Mouse (Mus musculus) neural tube, embryonic 14.5 days (tissue): ENCODE results near the gene Mterf1b. TPM values are rescaled to one million over a fixed set of nuclear protein-coding genes. Genes with fewer than 3 reads are reported as not detected.
"Not testable (repeated sequence)": the region's sequence is repeated elsewhere in the genome, so short reads cannot be mapped to it uniquely, and the experiment has no call there.

Source experiments
- ATAC-seq: fragments of 200-750 bp; cut with Nextera tagmentation; 2 replicates; pipeline ENCODE4 v1.8.0; 2017; ENCODE audit warnings: low read depth, mild to moderate bottlenecking, moderate TSS enrichment, moderate library complexity
- H3K27ac ChIP-seq: fragments of 300-500 bp; sonication (generic); 2 replicates; pipeline ENCODE4 v1.5.1; 2014; ENCODE audit warnings: low read depth, mild to moderate bottlenecking, control low read depth, low read length, moderate library complexity, mixed read lengths
- H3K27me3 ChIP-seq: fragments of 300-500 bp; sonication (generic); 2 replicates; pipeline ENCODE4 v1.6.1; 2014; ENCODE audit warnings: low read length; ENCODE audit not compliant: control insufficient read depth, insufficient read depth
- H3K36me3 ChIP-seq: fragments of 300-500 bp; sonication (generic); 2 replicates; pipeline ENCODE4 v1.6.1; 2014; ENCODE audit warnings: low read length, mixed read lengths; ENCODE audit not compliant: control insufficient read depth, insufficient read depth
- H3K4me1 ChIP-seq: fragments of 300-500 bp; sonication (generic); 2 replicates; pipeline ENCODE4 v1.6.1; 2014; ENCODE audit warnings: low read length; ENCODE audit not compliant: control insufficient read depth, insufficient read depth
- H3K4me2 ChIP-seq: fragments of 300-500 bp; sonication (generic); 2 replicates; pipeline ENCODE4 v1.6.1; 2014; ENCODE audit warnings: mild to moderate bottlenecking, low read depth, low read length, control low read depth
- H3K4me3 ChIP-seq: fragments of 300-500 bp; sonication (generic); 2 replicates; pipeline ENCODE4 v1.5.1; 2014; ENCODE audit warnings: low read depth, low read length, control low read depth, mixed read lengths
- H3K9ac ChIP-seq: fragments of 300-500 bp; sonication (generic); replicated peaks from 2 replicates; pipeline ENCODE4 v1.6.1; 2014; ENCODE audit warnings: low read depth, mild to moderate bottlenecking, control low read depth, low read length, mixed read lengths
- H3K9me3 ChIP-seq: fragments of 300-500 bp; sonication (generic); 2 replicates; pipeline ENCODE4 v1.6.1; 2016; ENCODE audit warnings: low read length; ENCODE audit not compliant: control insufficient read depth
- WGBS: fragments of 180-500 bp; shearing (Covaris S2); extraction: QIAGEN DNeasy Blood & Tissue Kit; methylation state at CpG from one replicate; pipeline ENCODE4 v1.1.7; 2014; 5-methylcytosine and 5-hydroxymethylcytosine counted together
- polyA plus RNA-seq: library from polyadenylated mRNA; unstranded; fragments of >200 nt; fragmentation: Nextera tagmentation; extraction: Ambion mirVana; gene quantifications from 2 replicates; pipeline ENCODE4 v1.2.1, GENCODE M21; 2014

The Mterf1b gene
- polyA plus RNA-seq, 1 experiment from 2014 or later: 2.6 TPM

DNA sequence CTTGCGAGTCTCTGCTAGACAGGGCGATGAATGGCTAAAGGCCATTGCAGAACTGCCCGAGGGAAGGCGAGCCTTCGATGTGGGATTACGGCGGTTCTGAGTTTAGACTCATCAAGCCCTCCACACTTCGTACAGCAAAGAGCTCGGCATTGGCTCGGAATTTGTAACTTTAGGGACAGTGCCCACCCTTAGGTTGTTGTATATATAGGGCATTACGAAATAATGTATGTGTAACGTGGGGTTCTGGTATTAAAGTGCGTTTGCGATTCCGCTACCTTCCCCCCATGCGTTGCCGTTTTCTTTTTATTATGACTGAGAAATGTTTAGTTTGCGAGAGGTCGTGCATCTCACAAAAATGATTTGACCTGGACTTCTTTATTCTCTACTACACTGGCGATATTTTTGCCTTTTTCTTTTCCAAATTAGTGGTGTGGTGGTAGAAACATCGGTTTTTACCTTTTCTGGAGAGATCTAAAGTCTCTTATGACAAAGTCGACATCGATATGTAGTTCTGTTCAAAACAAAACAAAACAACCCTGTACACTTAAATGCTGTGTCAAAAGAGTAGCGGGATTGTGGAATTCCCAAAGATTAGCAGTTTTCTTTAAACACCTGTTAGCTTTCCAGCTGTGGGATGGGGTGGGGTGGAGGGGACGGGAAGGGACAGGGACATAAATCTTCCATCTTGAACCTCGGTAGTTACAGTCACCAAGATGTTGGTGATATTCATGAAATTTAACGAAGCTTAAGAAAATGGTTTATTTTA, 497 bp downstream of the Mterf1b start:
- peak overlapping the region; percentile 29 for H3K4me3 ChIP-seq
- peak overlapping the region; percentile 39; the same call in 1 of the 2 replicates for H3K9ac ChIP-seq
- not testable (repeated sequence) for H3K27me3 ChIP-seq, H3K9me3 ChIP-seq, ATAC-seq, H3K27ac ChIP-seq, H3K4me1 ChIP-seq, H3K36me3 ChIP-seq
- WGBS: 8% methylated on average over 13 of the region's 27 CpGs
- H3K4me2 ChIP-seq: peak overlapping the region; percentile 79

DNA sequence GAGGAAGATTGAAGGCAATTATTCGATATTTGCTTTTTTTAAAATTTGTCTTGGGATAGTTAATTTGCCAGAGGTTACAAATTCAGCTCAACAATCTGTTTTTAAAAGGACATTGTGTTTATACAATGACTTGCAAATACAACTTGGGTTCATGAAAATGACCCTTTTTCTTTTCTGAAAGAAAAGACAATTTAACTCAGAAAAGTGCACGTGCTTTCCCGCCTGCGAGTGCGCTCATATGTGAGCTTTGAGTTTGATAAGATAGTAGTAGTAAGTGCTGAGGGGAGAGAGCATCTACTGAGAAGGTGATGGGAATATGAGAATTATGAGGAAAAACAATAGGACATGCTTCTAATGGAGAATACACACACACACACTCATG, 1.1 kb downstream of the Mterf1b start:
- 86% methylated on average over 5 of the region's 5 CpGs for WGBS
- Histone ChIP-seq H3K4me1 (0 out of 2 replicates have a peak, but pooled peaks cover 3% of the 10 kb centered on the region), H3K4me2 (peak overlapping the region; percentile 79), H3K4me3 (peak overlapping the region; percentile 29), H3K9me3 (no peaks in the 10 kb centered on the region; the same call in 1 of the 2 replicates), H3K36me3 (no peaks in the 10 kb centered on the region), H3K27me3 (no peaks in the 10 kb centered on the region), H3K9ac (no peak overlapping the region), H3K27ac (no peak overlapping the region)
- no peak for ATAC-seq

GRCm38 (mm10) chr5:4194166-4194565, 2.0 kb downstream of the Mterf1b start:
- no peak for ATAC-seq
- Histone ChIP-seq H3K27ac (no peak overlapping the region), H3K36me3 (no peaks in the 10 kb centered on the region), H3K4me2 (no peak overlapping the region), H3K27me3 (no peaks in the 10 kb centered on the region), H3K4me1 (0 out of 2 replicates have a peak, but pooled peaks cover 3% of the 10 kb centered on the region), H3K4me3 (no peak overlapping the region), H3K9ac (no peak overlapping the region), H3K9me3 (no peaks in the 10 kb centered on the region; the same call in 1 of the 2 replicates)
- WGBS: 90% methylated on average over 1 of the region's 1 CpGs

DNA sequence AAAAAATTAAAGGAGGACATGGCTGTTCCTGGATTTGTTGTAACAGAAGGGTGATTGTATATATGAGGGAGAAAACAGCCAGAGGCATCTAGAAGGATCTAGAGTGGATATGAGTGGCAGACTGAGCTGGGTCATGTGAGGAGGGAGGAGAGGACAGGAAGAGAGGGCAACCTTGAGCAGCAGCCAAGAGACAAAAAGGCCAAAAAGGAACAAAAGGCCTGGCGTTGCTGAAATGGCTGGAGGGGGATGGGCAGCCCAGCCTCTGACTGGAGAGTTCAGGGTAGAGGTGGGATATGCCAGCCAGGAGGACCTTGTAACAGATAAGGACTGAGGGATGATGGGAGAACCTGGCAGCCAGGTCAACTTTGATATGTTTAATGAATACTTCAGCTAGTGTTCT, 2.9 kb downstream of the Mterf1b start:
- WGBS: 26% methylated on average over 1 of the region's 1 CpGs
- H3K36me3 ChIP-seq: no peaks in the 10 kb centered on the region
- H3K27me3 ChIP-seq: no peaks in the 10 kb centered on the region
- H3K27ac ChIP-seq: no peak overlapping the region
- H3K4me2 ChIP-seq: no peak overlapping the region
- H3K9me3 ChIP-seq: no peaks in the 10 kb centered on the region; the same call in 1 of the 2 replicates
- no peak for ATAC-seq
- no peak overlapping the region for H3K9ac ChIP-seq
- no peak overlapping the region for H3K4me3 ChIP-seq
- 0 out of 2 replicates have a peak, but pooled peaks cover 3% of the 10 kb centered on the region for H3K4me1 ChIP-seq

- Histone ChIP-seq H3K36me3 (no peaks in the 10 kb centered on the region), H3K9ac (no peak overlapping the region), H3K9me3 (no peaks in the 10 kb centered on the region), H3K4me3 (no peak overlapping the region), H3K4me2 (no peak overlapping the region), H3K27me3 (no peaks in the 10 kb centered on the region), H3K4me1 (no peaks in the 10 kb centered on the region), H3K27ac (no peak overlapping the region)
- ATAC-seq: no peak
Observed at GRCm38 (mm10) chr5:4201368-4201767, 9.2 kb downstream of the Mterf1b start.

DNA sequence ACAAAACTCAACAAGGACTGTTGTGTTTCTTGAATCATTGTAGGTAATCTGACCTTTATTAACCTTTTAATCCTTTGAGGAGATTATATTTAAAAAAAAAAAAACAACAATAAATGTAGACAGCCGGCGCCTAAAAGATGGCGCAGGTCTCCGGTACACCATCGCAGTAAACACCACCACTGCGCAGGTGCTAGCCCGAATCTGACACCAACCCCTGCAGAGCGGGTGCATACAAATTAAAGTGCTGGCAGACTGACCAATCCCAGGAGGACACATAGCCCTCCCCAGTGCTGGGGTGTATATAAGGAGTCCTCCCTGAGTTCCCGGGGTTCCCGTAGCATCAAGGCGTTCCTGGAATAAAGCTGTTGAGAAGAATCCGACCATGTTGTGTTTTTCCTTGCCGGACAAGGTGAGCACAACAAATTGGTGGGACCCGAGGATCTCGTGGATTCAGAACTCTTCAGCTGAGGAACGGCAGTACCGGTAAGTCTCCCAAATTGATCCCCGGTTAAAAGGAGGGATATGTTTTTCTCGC, 10.2 kb downstream of the Mterf1b start:
- ATAC-seq, H3K27ac ChIP-seq, H3K4me2 ChIP-seq, H3K36me3 ChIP-seq, H3K9me3 ChIP-seq, H3K9ac ChIP-seq, H3K27me3 ChIP-seq, H3K4me3 ChIP-seq, H3K4me1 ChIP-seq: not testable (repeated sequence)
- 97% methylated on average over 19 of the region's 19 CpGs for WGBS

GRCm38 (mm10) chr5:4210082-4210481, 17.9 kb downstream of the Mterf1b start:
- not testable (repeated sequence) for H3K27ac ChIP-seq, H3K4me1 ChIP-seq, ATAC-seq, H3K4me3 ChIP-seq, H3K27me3 ChIP-seq, H3K9ac ChIP-seq, H3K4me2 ChIP-seq, H3K36me3 ChIP-seq, H3K9me3 ChIP-seq
- 96% methylated on average over 3 of the region's 3 CpGs for WGBS

GRCm38 (mm10) chr5:4221309-4221708, 29.1 kb downstream of the Mterf1b start:
- no peaks in the 10 kb centered on the region for H3K27me3 ChIP-seq
- WGBS: 81% methylated on average over 3 of the region's 3 CpGs

GRCm38 (mm10) chr5:4221981-4222623, 29.9 kb downstream of the Mterf1b start:
- Histone ChIP-seq H3K4me1 (no peaks in the 10 kb centered on the region), H3K4me2 (no peak overlapping the region), H3K27me3 (no peaks in the 10 kb centered on the region), H3K36me3 (no peaks in the 10 kb centered on the region), H3K9ac (no peak overlapping the region), H3K4me3 (no peak overlapping the region), H3K27ac (no peak overlapping the region), H3K9me3 (no peaks in the 10 kb centered on the region)
- no peak for ATAC-seq
- 79% methylated on average over 6 of the region's 6 CpGs for WGBS

More at GRCm38 (mm10) chr5:4221309-4221708, 29.1 kb downstream of the Mterf1b start:
- Histone ChIP-seq H3K27ac (no peak overlapping the region), H3K4me2 (no peak overlapping the region), H3K4me3 (no peak overlapping the region), H3K9ac (no peak overlapping the region), H3K9me3 (no peaks in the 10 kb centered on the region), H3K4me1 (no peaks in the 10 kb centered on the region), H3K36me3 (no peaks in the 10 kb centered on the region)
- ATAC-seq: no peak
